Mouse (Mus musculus): ENCODE data around the gene Helz.

Helz gene

GRCm38 (mm10) chr11:107674601-107675000, 126.9 kb downstream of the Helz start:
- no peak for DNase-seq (ENCODE audit: low read depth, low spot score)

DNA sequence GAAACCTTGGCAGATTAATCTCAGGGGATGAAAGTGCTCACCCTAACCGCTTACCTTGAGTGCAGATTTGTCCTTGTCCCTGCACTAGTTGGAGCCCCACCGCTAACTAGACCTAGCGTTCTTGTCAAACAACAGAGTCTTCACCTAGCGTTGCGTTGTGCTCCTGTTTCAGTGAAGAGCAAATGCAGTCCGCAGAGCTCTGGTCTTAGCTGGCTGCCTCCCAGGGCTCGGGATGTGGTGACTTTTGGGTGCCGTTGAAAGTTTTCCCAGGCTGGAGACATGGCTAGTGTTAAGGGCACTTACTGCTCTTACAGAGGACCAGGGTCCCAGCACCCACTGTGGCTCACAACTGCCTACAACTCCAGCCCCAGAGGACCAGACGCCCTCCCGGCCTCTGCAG, 127.5 kb downstream of the Helz start:
- DNase-seq (ENCODE audit: low read depth, low spot score) = no peak

DNA sequence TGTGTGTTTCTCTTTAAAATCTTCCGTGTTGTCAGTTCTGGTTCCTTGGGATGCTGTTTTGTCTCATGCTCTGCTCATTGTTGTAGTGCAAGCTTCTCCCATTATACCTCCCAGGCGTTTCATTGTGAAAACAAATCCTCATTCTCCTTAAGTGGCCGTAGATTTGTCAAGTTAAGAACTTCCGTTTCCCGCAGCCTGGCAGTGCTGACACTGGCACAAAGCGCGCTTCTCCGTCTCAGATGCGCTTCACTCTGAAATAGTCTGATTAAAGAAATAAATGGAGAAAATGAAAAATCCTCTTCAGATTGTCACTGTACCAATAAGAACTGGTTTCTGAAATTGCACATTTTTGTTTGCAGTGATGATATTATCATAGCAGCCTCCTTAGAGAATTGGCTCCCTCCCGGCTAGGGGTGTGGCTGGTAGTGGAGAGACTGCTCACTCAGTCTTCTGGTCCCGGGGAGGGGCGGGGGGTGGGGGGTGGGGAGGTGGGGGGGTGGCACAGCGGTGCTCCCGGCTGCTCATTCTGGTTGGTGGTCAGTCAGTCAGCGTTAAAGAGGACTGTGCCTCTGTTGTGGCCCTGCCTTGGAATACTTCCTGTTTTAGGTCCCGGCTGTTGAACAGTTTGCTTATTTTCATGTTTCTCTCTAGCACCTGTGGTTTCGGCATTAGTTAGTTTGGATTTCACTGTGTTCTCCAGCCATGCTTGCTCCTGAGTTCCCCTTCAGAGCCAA, 128.6 kb downstream of the Helz start:
- no peak for DNase-seq (ENCODE audit: low read depth, low spot score)

- DNase-seq (ENCODE audit: low read depth, low spot score) = no peak
These were observed 135.1 kb downstream of the Helz start for GRCm38 (mm10) chr11:107682694-107683355.

DNA sequence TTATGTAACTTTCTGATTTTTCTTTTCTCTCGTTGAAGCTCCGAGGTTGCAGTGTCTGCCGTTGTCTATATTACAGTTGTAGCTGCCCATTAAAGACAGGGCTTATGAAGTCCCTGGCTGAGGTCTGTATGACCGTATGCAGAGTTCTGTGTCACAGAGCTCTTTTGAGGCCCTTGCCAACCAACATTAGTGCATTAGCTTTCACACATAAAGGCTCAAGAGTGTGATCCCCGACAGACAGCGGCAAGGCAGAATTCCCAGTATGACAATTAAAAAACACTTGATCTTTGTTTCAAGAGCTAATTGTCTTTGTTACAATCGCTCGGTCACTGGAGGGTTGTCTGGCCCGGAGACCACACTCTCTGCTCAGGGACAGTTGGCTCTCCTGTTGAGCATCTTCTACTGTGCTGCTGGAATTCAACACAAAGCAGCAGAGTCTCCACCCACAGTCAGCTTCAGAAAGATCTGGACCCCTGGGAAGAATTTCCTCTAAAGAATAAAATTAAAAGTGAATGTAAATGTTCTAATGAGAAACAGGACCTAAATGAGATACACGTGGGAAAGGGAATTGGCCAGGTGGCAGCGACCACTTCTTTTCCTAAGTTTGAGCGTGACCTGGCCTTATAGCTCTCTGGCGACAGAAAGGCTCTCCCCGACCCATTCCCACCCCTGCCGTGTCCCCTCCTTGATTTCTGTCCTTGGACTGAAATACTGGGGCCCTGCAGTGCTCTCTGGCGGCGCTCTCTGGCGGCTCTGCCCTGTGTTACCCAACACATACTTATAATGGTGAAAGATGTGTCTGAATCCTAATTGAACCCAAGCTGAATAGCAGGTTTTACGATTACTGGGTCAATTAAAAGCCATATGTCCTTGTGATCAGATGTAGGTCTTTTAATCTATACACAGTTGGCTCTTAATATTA, 136.1 kb downstream of the Helz start:
- no peak for DNase-seq (ENCODE audit: low read depth, low spot score)

- no peak for DNase-seq (ENCODE audit: low read depth, low spot score)
These were observed 138.6 kb downstream of the Helz start for GRCm38 (mm10) chr11:107686290-107686689.

GRCm38 (mm10) chr11:107688480-107688879, 140.8 kb downstream of the Helz start:
- DNase-seq (ENCODE audit: low read depth, low spot score) = no peak

- DNase-seq (ENCODE audit: low read depth, low spot score) = no peak
These were observed 143.8 kb downstream of the Helz start for GRCm38 (mm10) chr11:107691569-107691968.

DNA sequence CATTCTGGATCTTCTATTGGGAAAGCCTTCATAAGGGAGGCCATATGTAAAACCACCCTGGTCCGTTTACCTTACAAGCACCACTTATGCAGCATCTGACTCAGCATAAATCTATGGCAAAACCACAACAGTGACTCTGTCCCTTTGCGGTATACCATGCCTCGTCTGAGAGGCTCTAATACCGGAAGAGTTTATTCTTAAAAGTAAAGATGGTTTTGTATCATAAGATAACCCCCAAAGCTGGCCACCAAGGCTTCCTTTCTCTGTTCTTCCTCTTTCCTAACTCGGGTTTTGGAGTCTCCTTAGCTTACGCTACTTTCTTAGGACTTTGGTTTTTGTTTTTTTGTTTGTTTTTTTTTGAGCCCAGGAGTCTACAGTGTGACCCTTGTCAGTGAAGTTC, 145.6 kb downstream of the Helz start:
- DNase-seq (ENCODE audit: low read depth, low spot score) = no peak

- no peak for DNase-seq (ENCODE audit: low read depth, low spot score)
These were observed 152.2 kb downstream of the Helz start for GRCm38 (mm10) chr11:107699967-107700366.

GRCm38 (mm10) chr11:107703272-107704134, 155.8 kb downstream of the Helz start:
- no peak for DNase-seq (ENCODE audit: low read depth, low spot score)

- no peak for DNase-seq (ENCODE audit: low read depth, low spot score)
These were observed 157.3 kb downstream of the Helz start for GRCm38 (mm10) chr11:107705060-107705459.

- DNase-seq (ENCODE audit: low read depth, low spot score) = no peak
These were observed 157.8 kb downstream of the Helz start for GRCm38 (mm10) chr11:107705476-107706074.

- no peak for DNase-seq (ENCODE audit: low read depth, low spot score)
These were observed 160.3 kb downstream of the Helz start for GRCm38 (mm10) chr11:107707897-107708610.

- no peak for DNase-seq (ENCODE audit: low read depth, low spot score)
These were observed 162.6 kb downstream of the Helz start for GRCm38 (mm10) chr11:107710379-107710778.

- DNase-seq (ENCODE audit: low read depth, low spot score) = no peak
These were observed 166.6 kb downstream of the Helz start for GRCm38 (mm10) chr11:107714368-107714767.

DNA sequence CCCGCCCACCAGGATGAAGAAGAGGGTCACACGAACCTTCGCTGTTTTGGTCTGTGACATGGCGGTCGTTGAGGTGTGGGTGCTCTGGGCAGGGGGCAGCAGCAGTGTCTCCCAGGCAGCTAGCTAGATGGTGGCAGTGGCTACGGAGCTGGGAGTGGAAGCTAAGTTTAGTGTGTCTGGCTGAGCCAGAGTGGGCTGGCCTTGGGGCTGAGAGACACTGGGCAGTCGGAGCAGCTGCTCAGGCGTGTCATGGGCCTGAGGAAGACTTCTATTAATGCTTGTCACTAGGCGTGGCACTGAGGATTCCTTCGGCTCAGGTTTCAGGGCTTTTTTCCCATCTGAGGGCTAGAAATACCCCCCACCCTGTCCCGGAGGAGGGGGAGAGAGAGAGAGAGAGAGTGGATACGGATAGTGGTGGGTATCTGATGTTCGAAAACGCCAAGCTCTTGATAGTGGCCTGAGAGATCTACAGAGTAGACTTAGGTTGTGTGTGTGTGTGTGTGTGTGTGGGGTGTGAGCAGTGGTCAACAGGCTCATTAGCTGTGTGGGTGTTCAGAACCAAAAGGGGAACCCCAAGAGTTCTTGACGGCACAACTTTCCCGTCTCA, 168.7 kb downstream of the Helz start, which contains the start of gene Cacng1:
Cacng1 (minus strand) TSS at position 191 of the 607 bp plus-strand sequence.
- DNase-seq (ENCODE audit: low read depth, low spot score) = no peak

GRCm38 (mm10) chr11:107720264-107721021, 172.7 kb downstream of the Helz start:
- DNase-seq (ENCODE audit: low read depth, low spot score) = no peak

DNA sequence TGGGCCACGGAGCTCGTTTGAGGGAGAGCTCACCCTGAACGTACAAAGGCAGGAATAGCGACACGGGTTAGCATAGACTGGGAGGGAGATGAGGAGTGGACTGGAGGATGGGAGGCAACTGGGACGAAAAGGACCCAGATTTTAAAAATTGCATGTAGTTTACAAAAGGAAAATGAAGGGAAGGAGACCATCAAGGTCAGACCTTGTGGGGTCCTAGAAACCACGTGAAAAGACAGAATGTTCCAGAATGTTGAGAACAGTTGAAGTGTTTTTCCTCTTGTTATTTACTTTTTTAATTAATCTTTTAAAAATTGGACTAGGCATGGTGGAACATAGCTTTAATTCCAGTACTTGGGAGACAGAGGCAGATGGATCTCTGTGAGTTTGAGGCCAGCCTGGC, 173.3 kb downstream of the Helz start:
- no peak for DNase-seq (ENCODE audit: low read depth, low spot score)
